Mouse (Mus musculus): ENCODE data around the gene Coro2a. TPM values are rescaled to one million over a fixed set of nuclear protein-coding genes. Genes with fewer than 3 reads are reported as not detected.
"Not testable (repeated sequence)": the region's sequence is repeated elsewhere in the genome, so short reads cannot be mapped to it uniquely, and the experiment has no call there.

Gene Coro2a
- polyA plus RNA-seq (2012; ENCODE audit: insufficient read depth, insufficient read length, missing spikeins) = 0.59 and 0.92 TPM in 2 replicates

GRCm38 (mm10) chr4:46601844-46602423, at the start of gene Coro2a:
Coro2a (minus strand) TSS chr4:46602202.
- Histone ChIP-seq H3K4me3 (ENCODE audit: insufficient read depth, low read depth, low read length) (peak within 1 kb of the TSS; percentile 81), H3K4me1 (ENCODE audit: control insufficient read depth, insufficient read depth, insufficient read length, low read length) (no peaks in the 10 kb centered on the region), H3K27ac (replicated peaks; ENCODE audit: low read depth, low read length) (no peak within 1 kb of the TSS)

DNA sequence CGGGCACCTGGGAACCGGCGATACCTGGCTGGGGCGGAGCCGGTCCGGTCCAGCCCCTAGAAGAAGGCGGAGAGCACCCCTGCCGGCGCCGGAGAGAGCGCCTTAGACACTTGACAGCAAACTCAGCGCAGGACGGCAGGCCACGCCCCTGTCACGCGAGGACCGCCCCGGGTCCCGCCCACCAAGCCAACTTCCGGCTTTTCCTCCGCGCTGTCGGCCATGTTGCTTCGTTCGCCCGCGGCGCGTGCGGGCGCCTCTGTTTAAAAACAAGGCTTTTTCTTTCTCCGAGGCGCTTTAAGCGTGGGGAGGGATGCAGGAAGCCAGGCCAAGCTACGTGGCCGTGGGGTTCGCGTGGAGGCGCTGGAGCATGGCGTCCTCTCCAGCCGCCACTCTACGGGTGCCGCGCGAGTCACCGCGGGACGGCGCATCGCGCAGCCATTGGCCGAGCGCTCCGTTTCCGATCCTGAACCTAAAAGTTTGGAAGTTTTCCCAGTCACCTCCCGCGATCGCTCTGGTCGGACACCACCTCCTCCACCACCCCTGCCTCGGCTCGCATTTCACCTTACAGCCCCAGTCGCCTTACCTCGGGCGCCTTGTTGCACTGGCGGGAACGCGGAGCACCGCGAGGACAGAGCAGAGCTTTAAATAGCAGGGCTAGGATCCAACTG, 48.2 kb upstream of the Coro2a start, which contains the start of gene Tbc1d2:
Gene Tbc1d2 (minus strand): TSS at position 124 of the 668 bp plus-strand sequence.
- Histone ChIP-seq H3K4me3 (ENCODE audit: insufficient read depth, low read depth, low read length) (peak within 1 kb of the TSS; percentile 86), H3K27ac (replicated peaks; ENCODE audit: low read depth, low read length) (peak within 1 kb of the TSS; percentile 81), H3K4me1 (ENCODE audit: control insufficient read depth, insufficient read depth, insufficient read length, low read length) (peaks cover 12% of the 10 kb centered on the region; the same call in 1 of the 2 replicates)

GRCm38 (mm10) chr4:46649161-46649560, 47.2 kb upstream of the Coro2a start:
- Histone ChIP-seq H3K27ac (replicated peaks; ENCODE audit: low read depth, low read length) (0 out of 2 replicates have a peak overlapping the region, but pooled peaks have one; percentile 28), H3K4me3 (ENCODE audit: insufficient read depth, low read depth, low read length) (peak overlapping the region; percentile 86), H3K4me1 (ENCODE audit: control insufficient read depth, insufficient read depth, insufficient read length, low read length) (peaks cover 16% of the 10 kb centered on the region; the same call in 1 of the 2 replicates)

- peaks cover 40% of the 10 kb centered on the region for H3K4me1 ChIP-seq (ENCODE audit: control insufficient read depth, insufficient read depth, insufficient read length, low read length)
- H3K27ac ChIP-seq (replicated peaks; ENCODE audit: low read depth, low read length) = peak overlapping the region; percentile 97
- no peak overlapping the region for H3K4me3 ChIP-seq (ENCODE audit: insufficient read depth, low read depth, low read length)
Measured at GRCm38 (mm10) chr4:46643676-46644112, 41.7 kb upstream of the Coro2a start.

- Histone ChIP-seq H3K4me3 (ENCODE audit: insufficient read depth, low read depth, low read length) (no peak overlapping the region), H3K27ac (replicated peaks; ENCODE audit: low read depth, low read length) (peak overlapping the region; percentile 98), H3K4me1 (ENCODE audit: control insufficient read depth, insufficient read depth, insufficient read length, low read length) (peaks cover 35% of the 10 kb centered on the region)
Measured at GRCm38 (mm10) chr4:46642924-46643675, 41.1 kb upstream of the Coro2a start.

GRCm38 (mm10) chr4:46641283-46641682, 39.3 kb upstream of the Coro2a start:
- H3K4me3 ChIP-seq (ENCODE audit: insufficient read depth, low read depth, low read length) = no peak overlapping the region
- peak overlapping the region; percentile 98 for H3K27ac ChIP-seq (replicated peaks; ENCODE audit: low read depth, low read length)
- H3K4me1 ChIP-seq (ENCODE audit: control insufficient read depth, insufficient read depth, insufficient read length, low read length) = peaks cover 31% of the 10 kb centered on the region

- Histone ChIP-seq H3K4me3 (ENCODE audit: insufficient read depth, low read depth, low read length) (no peak overlapping the region), H3K4me1 (ENCODE audit: control insufficient read depth, insufficient read depth, insufficient read length, low read length) (peaks cover 31% of the 10 kb centered on the region), H3K27ac (replicated peaks; ENCODE audit: low read depth, low read length) (peak overlapping the region; percentile 45)
Measured at GRCm38 (mm10) chr4:46639866-46640265, 37.9 kb upstream of the Coro2a start.

DNA sequence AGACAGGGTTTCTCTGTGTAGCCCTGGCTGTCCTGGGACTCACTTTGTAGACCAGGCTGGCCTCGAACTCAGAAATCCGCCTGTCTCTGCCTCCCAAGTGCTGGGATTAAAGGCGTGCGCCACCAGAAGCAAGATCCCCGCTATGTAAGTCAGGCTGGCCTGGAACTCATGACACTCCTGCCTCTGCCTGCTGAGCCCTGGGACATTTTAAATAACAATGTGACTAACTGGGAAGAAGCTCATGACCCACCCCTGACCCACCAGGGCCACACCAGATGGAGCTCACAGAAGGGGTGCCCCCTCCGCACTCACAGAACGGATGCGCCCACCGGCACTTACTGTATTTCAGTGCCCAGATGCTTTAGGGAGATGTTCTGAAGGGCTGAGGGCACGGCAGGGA, 35.2 kb upstream of the Coro2a start:
- not testable (repeated sequence) for H3K4me3 ChIP-seq (ENCODE audit: insufficient read depth, low read depth, low read length); H3K27ac ChIP-seq (replicated peaks; ENCODE audit: low read depth, low read length)
- H3K4me1 ChIP-seq (ENCODE audit: control insufficient read depth, insufficient read depth, insufficient read length, low read length) = peaks cover 14% of the 10 kb centered on the region

- peaks cover 11% of the 10 kb centered on the region for H3K4me1 ChIP-seq (ENCODE audit: control insufficient read depth, insufficient read depth, insufficient read length, low read length)
- no peak overlapping the region for H3K4me3 ChIP-seq (ENCODE audit: insufficient read depth, low read depth, low read length)
- H3K27ac ChIP-seq (replicated peaks; ENCODE audit: low read depth, low read length) = no peak overlapping the region
Measured at GRCm38 (mm10) chr4:46635702-46636430, 33.9 kb upstream of the Coro2a start.

GRCm38 (mm10) chr4:46634881-46635280, 32.9 kb upstream of the Coro2a start:
- Histone ChIP-seq H3K4me3 (ENCODE audit: insufficient read depth, low read depth, low read length) (no peak overlapping the region), H3K27ac (replicated peaks; ENCODE audit: low read depth, low read length) (no peak overlapping the region), H3K4me1 (ENCODE audit: control insufficient read depth, insufficient read depth, insufficient read length, low read length) (peaks cover 20% of the 10 kb centered on the region)

DNA sequence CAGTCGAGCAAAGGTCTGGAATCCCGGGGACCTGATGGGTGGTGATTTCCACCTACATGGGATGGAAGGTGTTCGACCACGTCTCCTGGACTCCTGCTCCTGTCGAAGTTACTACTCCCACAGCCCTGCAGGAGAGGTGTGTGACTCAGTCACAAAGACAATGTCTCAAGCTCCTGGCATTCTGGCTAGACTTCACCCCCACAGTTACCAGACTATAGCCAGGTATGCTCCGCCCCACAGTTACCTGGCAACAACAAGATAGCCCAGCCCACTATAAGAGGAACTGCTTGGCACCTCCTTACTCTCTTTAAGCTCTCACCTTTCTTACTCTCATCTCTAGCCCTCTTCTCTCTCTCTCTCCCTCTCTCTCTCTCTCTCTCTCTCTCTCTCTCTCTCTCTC, 31.6 kb upstream of the Coro2a start:
- not testable (repeated sequence) for H3K4me3 ChIP-seq (ENCODE audit: insufficient read depth, low read depth, low read length); H3K27ac ChIP-seq (replicated peaks; ENCODE audit: low read depth, low read length)
- peaks cover 18% of the 10 kb centered on the region for H3K4me1 ChIP-seq (ENCODE audit: control insufficient read depth, insufficient read depth, insufficient read length, low read length)

DNA sequence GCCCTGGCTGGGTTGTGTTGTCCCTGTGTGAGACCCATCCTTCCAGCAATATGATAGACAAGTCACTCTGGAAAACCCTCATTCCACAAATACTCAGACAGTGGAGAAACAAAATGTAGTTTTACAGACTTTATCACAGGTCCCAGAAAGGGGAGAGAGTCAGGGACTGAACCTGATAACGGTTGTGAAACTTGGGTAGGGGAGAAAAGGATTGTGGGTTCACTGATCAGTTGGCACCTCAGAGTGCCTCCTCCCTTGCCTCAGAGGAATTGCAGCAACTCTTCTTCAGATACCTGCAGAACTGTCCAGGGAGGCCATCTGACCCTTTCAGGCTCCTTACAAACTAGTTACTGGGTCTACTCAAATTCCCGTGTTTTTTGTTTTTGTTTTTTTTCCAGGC, 30.5 kb upstream of the Coro2a start:
- Histone ChIP-seq H3K27ac (replicated peaks; ENCODE audit: low read depth, low read length) (no peak overlapping the region), H3K4me1 (ENCODE audit: control insufficient read depth, insufficient read depth, insufficient read length, low read length) (peaks cover 20% of the 10 kb centered on the region), H3K4me3 (ENCODE audit: insufficient read depth, low read depth, low read length) (no peak overlapping the region)

GRCm38 (mm10) chr4:46630390-46630789, 28.4 kb upstream of the Coro2a start:
- Histone ChIP-seq H3K27ac (replicated peaks; ENCODE audit: low read depth, low read length) (no peak overlapping the region; the same call in 1 of the 2 replicates), H3K4me3 (ENCODE audit: insufficient read depth, low read depth, low read length) (no peak overlapping the region), H3K4me1 (ENCODE audit: control insufficient read depth, insufficient read depth, insufficient read length, low read length) (peaks cover 32% of the 10 kb centered on the region)

GRCm38 (mm10) chr4:46628873-46629272, 26.9 kb upstream of the Coro2a start:
- Histone ChIP-seq H3K4me1 (ENCODE audit: control insufficient read depth, insufficient read depth, insufficient read length, low read length) (peaks cover 32% of the 10 kb centered on the region), H3K4me3 (ENCODE audit: insufficient read depth, low read depth, low read length) (no peak overlapping the region), H3K27ac (replicated peaks; ENCODE audit: low read depth, low read length) (no peak overlapping the region)

DNA sequence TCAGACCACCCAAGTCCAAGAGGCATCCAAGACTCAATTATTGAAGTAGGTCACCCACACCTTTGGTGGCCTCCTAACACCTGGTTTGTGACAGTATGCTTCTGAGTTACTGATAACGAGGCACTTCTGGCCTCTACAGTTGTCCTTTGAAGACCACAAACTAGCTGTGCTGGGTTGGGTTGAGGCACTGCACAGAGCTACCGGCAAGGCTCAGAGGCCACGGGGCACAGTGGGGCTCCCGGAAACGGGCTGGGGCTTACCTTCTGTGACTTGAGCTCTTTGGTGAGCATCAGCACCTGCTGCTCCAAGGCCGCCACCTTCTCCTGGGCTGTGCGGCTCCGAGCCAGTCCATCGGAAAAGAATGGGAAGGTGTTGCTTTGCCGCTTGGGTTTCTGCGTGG, 26.1 kb upstream of the Coro2a start:
- no peak overlapping the region for H3K4me3 ChIP-seq (ENCODE audit: insufficient read depth, low read depth, low read length)
- H3K4me1 ChIP-seq (ENCODE audit: control insufficient read depth, insufficient read depth, insufficient read length, low read length) = peaks cover 32% of the 10 kb centered on the region
- H3K27ac ChIP-seq (replicated peaks; ENCODE audit: low read depth, low read length) = no peak overlapping the region
